Mouse (Mus musculus) bone marrow, adult 2 months (tissue): ENCODE data around the gene Pop5.

Experiments
- CTCF ChIP-seq: fragments of 200-500 bp; IDR thresholded peaks from 2 replicates; pipeline ENCODE4 v1.5.1; 2011; ENCODE audit warnings: low read length, control low read depth; ENCODE audit not compliant: control insufficient read depth, insufficient read depth
- POLR2A ChIP-seq: fragments of 200-500 bp; IDR thresholded peaks from 2 replicates; pipeline ENCODE4 v1.6.1; 2011; ENCODE audit warnings: low read depth, mild to moderate bottlenecking, control low read depth, low read length, borderline replicate concordance; ENCODE audit not compliant: control insufficient read depth

DNA sequence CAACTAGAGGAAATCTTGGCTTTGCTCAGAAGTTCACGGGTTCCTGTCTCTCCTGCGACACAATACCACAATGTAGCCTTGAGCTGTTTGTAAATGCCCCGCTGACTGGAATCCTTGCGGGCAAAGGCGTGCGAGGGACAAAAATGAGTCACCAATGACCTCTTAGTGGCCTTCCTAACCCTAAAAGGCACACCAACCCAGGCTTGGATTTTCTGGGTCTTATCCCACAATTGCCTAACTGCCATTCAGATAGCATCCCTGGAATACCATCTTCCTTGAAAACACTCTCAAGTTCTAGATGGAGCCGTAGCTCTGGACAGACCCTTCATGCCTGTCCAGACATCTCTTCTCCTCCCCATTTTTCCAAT is 42.8 kb upstream of the Pop5 start:
- TF ChIP-seq CTCF (no peak), POLR2A (no peak)
